Mouse (Mus musculus) liver, postnatal 0 days (tissue): Measurements from ENCODE around the gene Ccdc159.
A peak's percentile ranks its signal among the peaks of the same experiment; 100 is the strongest.

ENCODE experiments used
- CTCF ChIP-seq: sonication (generic); IDR thresholded peaks from 2 replicates; pipeline ENCODE4 v1.5.1; 2016; ENCODE audit warnings: antibody characterized with exemption, low read depth
- EP300 ChIP-seq: IDR thresholded peaks from 2 replicates; pipeline ENCODE4 v1.6.1; 2016; ENCODE audit warnings: antibody characterized with exemption, low read depth, mild to moderate bottlenecking

DNA sequence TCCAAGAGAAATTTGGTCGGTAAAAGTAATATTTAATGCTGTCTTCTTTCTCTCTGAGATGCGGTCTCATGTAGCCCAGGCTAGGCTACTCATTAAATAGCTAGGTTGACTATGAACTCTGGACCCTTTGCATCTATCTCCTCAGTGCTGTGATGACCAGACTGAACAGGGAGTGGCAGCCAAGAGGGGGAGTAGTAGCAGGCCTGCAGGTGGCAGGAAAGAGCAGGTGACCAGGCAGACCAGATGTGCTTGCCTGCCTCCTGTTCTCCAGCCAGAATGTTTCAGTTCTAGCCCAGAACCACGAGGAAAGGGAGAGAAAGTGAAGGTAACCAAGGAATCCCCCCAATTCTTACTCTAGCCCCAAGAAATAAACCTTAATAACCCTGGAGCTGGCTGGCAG is 38.0 kb upstream of the Ccdc159 start:
- TF ChIP-seq CTCF: peak; percentile 60
- no peak for TF ChIP-seq EP300
